Mouse (Mus musculus): ENCODE results near the gene Lmo7. TPM values are rescaled to one million over a fixed set of nuclear protein-coding genes. Genes with fewer than 3 reads are reported as not detected.

The Lmo7 gene
- polyA plus RNA-seq, 1 experiment, result 1.7 TPM

GRCm38 (mm10) chr14:101859305-101859886, 129.6 kb downstream of the Lmo7 start:
- TF ChIP-seq CTCF (IDR thresholded peaks at IDR 0.05; ENCODE audit: control insufficient read depth, insufficient read depth, insufficient replicate concordance, low read depth, low read length), result no peak
- no peak for TF ChIP-seq POLR2A (IDR thresholded peaks at IDR 0.05; ENCODE audit: control insufficient read depth, low read depth, low read length)
- no peak overlapping the region for H3K4me3 ChIP-seq (ENCODE audit: control insufficient read depth, low read depth, low read length)
- no peaks in the 10 kb centered on the region for H3K27me3 ChIP-seq (ENCODE audit: control insufficient read depth, insufficient read depth, low read length)
- no peaks in the 10 kb centered on the region for H3K36me3 ChIP-seq (ENCODE audit: control insufficient read depth, insufficient read depth, low read length)
- H3K4me1 ChIP-seq (ENCODE audit: control insufficient read depth, insufficient read depth, low read length), result no peaks in the 10 kb centered on the region
- no peak overlapping the region for H3K27ac ChIP-seq (ENCODE audit: control insufficient read depth, insufficient read depth, low read depth, low read length)

DNA sequence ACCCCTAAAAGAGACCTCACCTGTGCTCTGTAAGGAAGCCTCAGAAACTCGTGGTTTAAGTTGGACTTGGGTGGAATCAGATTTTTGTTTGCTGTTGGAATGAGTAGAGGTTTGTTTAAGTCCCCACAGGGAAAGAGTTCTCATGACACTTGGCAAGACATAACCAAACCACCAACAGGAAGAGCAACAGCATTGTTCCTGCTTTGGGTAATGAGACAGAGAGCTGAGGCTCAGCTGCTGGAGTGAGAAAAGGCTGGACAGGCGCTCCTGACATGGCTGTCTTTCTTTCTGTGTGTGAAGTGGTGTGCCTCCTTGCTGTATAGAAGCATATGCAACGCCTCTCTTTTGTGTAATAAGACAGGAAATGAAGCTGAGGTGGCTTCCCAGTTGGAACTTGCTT, 132.3 kb downstream of the Lmo7 start:
- H3K27me3 ChIP-seq (ENCODE audit: control insufficient read depth, insufficient read depth, low read length), result no peaks in the 10 kb centered on the region
- TF ChIP-seq POLR2A (IDR thresholded peaks at IDR 0.05; ENCODE audit: control insufficient read depth, low read depth, low read length) (no peak), CTCF (IDR thresholded peaks at IDR 0.05; ENCODE audit: control insufficient read depth, insufficient read depth, insufficient replicate concordance, low read depth, low read length) (no peak)
- no peak overlapping the region for H3K27ac ChIP-seq (ENCODE audit: control insufficient read depth, insufficient read depth, low read depth, low read length)
- H3K4me1 ChIP-seq (ENCODE audit: control insufficient read depth, insufficient read depth, low read length), result no peaks in the 10 kb centered on the region
- H3K36me3 ChIP-seq (ENCODE audit: control insufficient read depth, insufficient read depth, low read length), result no peaks in the 10 kb centered on the region
- H3K4me3 ChIP-seq (ENCODE audit: control insufficient read depth, low read depth, low read length), result no peak overlapping the region

DNA sequence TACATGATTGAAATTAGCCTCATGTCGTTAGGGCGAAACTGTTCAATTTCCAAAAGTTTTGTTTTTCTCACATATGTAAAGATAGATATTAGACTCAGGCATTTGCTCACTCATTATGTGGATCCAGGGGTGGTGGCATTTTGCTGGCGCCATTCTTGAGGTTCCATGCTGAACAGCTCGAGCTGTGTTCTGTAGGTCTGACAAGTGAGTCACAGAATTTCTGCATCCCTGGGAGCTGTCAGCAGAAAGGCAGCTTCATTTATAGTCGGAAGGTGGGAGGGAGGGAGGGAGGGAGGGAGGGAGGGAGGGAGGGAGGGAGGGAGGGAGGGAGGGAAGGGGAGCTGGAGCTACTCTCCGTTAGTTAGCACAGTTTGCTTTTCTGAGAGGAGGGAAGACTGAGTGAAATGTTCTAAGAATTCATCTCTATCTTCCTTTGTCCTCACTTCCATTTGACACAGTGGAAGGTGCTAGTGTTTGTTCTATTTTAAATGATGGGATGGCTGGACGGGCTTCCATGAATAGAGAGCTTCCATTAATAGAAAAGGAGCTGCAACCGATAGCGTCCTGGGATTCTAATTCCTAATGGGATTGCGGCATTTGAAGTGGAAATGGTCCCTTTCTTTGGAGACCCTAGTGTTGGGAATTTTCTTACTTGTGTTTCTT, 137.4 kb downstream of the Lmo7 start:
- H3K27me3 ChIP-seq (ENCODE audit: control insufficient read depth, insufficient read depth, low read length), result no peaks in the 10 kb centered on the region
- H3K27ac ChIP-seq (ENCODE audit: control insufficient read depth, insufficient read depth, low read depth, low read length), result no peak overlapping the region
- H3K36me3 ChIP-seq (ENCODE audit: control insufficient read depth, insufficient read depth, low read length), result no peaks in the 10 kb centered on the region
- H3K4me1 ChIP-seq (ENCODE audit: control insufficient read depth, insufficient read depth, low read length), result no peaks in the 10 kb centered on the region
- TF ChIP-seq POLR2A (IDR thresholded peaks at IDR 0.05; ENCODE audit: control insufficient read depth, low read depth, low read length) (no peak), CTCF (IDR thresholded peaks at IDR 0.05; ENCODE audit: control insufficient read depth, insufficient read depth, insufficient replicate concordance, low read depth, low read length) (no peak)
- no peak overlapping the region for H3K4me3 ChIP-seq (ENCODE audit: control insufficient read depth, low read depth, low read length)

DNA sequence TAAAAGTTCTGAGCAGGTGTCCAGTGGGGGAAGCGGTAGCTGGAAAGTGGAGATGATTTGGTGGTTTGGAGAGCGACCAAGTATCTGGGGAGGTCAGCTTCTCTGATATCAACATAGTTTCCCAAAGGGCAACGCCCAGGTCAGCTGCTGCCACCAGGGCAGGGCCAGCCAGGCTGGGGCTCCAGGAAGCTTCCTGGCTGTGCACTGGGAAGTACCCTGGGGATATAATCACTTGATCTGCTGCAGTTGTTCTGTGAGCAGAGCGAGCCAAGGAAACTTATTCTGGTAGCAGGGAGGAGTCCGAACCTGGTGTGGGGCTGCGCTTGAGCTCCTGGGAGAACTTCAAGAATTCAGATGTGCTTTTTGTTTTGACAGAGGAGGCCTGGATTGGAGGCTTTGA, 139.4 kb downstream of the Lmo7 start:
- Histone ChIP-seq H3K4me3 (ENCODE audit: control insufficient read depth, low read depth, low read length) (no peak overlapping the region), H3K27me3 (ENCODE audit: control insufficient read depth, insufficient read depth, low read length) (no peaks in the 10 kb centered on the region), H3K4me1 (ENCODE audit: control insufficient read depth, insufficient read depth, low read length) (no peaks in the 10 kb centered on the region), H3K36me3 (ENCODE audit: control insufficient read depth, insufficient read depth, low read length) (no peaks in the 10 kb centered on the region), H3K27ac (ENCODE audit: control insufficient read depth, insufficient read depth, low read depth, low read length) (no peak overlapping the region)
- no peak for TF ChIP-seq POLR2A (IDR thresholded peaks at IDR 0.05; ENCODE audit: control insufficient read depth, low read depth, low read length)

- no peak overlapping the region for H3K27ac ChIP-seq (ENCODE audit: control insufficient read depth, insufficient read depth, low read depth, low read length)
- no peaks in the 10 kb centered on the region for H3K27me3 ChIP-seq (ENCODE audit: control insufficient read depth, insufficient read depth, low read length)
- no peak overlapping the region for H3K4me3 ChIP-seq (ENCODE audit: control insufficient read depth, low read depth, low read length)
- TF ChIP-seq CTCF (IDR thresholded peaks at IDR 0.05; ENCODE audit: control insufficient read depth, insufficient read depth, insufficient replicate concordance, low read depth, low read length) (no peak), POLR2A (IDR thresholded peaks at IDR 0.05; ENCODE audit: control insufficient read depth, low read depth, low read length) (no peak)
- no peaks in the 10 kb centered on the region for H3K36me3 ChIP-seq (ENCODE audit: control insufficient read depth, insufficient read depth, low read length)
- H3K4me1 ChIP-seq (ENCODE audit: control insufficient read depth, insufficient read depth, low read length), result no peaks in the 10 kb centered on the region
These were observed 139.9 kb downstream of the Lmo7 start for GRCm38 (mm10) chr14:101869661-101870060.

DNA sequence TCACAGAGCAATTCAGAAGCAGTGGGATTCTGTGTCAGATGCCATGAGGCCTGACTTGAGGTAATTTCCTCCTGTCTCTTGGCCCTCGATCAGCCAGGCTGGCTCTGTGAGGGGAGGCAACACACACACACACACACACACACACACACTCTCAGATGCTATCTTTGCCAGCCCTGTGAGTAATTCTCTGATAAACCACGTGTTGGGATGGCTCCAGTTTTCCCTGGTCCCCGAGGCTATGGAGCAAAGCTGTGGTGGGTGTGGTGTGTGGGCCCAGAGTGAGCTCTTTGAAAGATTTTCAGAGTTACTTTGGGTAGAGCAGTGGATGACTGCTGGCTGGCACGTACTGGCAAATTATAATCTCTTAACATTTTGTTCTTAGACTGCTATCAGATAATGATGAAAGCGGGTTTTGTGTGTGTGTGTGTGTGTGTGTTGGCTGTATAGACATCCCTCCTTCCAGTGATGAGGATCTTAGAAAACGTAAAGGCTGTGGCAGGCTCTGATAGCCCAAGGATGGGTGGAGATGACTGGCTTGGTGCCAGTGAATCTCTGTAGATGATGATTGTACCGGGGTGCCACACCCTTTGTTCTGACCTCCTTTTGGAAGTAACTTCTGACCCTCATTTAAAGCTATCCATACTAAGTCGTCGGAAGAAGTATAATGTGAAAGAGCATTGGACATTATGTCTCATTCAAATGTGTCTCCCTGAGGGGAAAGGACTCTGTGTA, 140.6 kb downstream of the Lmo7 start:
- H3K27me3 ChIP-seq (ENCODE audit: control insufficient read depth, insufficient read depth, low read length), result no peaks in the 10 kb centered on the region
- no peaks in the 10 kb centered on the region for H3K4me1 ChIP-seq (ENCODE audit: control insufficient read depth, insufficient read depth, low read length)
- TF ChIP-seq POLR2A (IDR thresholded peaks at IDR 0.05; ENCODE audit: control insufficient read depth, low read depth, low read length) (no peak), CTCF (IDR thresholded peaks at IDR 0.05; ENCODE audit: control insufficient read depth, insufficient read depth, insufficient replicate concordance, low read depth, low read length) (no peak)
- H3K4me3 ChIP-seq (ENCODE audit: control insufficient read depth, low read depth, low read length), result no peak overlapping the region
- no peaks in the 10 kb centered on the region for H3K36me3 ChIP-seq (ENCODE audit: control insufficient read depth, insufficient read depth, low read length)
- no peak overlapping the region for H3K27ac ChIP-seq (ENCODE audit: control insufficient read depth, insufficient read depth, low read depth, low read length)

- TF ChIP-seq CTCF (IDR thresholded peaks at IDR 0.05; ENCODE audit: control insufficient read depth, insufficient read depth, insufficient replicate concordance, low read depth, low read length) (no peak), POLR2A (IDR thresholded peaks at IDR 0.05; ENCODE audit: control insufficient read depth, low read depth, low read length) (no peak)
- H3K27ac ChIP-seq (ENCODE audit: control insufficient read depth, insufficient read depth, low read depth, low read length), result no peak overlapping the region
- no peaks in the 10 kb centered on the region for H3K4me1 ChIP-seq (ENCODE audit: control insufficient read depth, insufficient read depth, low read length)
- no peak overlapping the region for H3K4me3 ChIP-seq (ENCODE audit: control insufficient read depth, low read depth, low read length)
- H3K27me3 ChIP-seq (ENCODE audit: control insufficient read depth, insufficient read depth, low read length), result no peaks in the 10 kb centered on the region
- no peaks in the 10 kb centered on the region for H3K36me3 ChIP-seq (ENCODE audit: control insufficient read depth, insufficient read depth, low read length)
These were observed 143.1 kb downstream of the Lmo7 start for GRCm38 (mm10) chr14:101872846-101873245.
